Mouse (Mus musculus): Measurements from ENCODE around the gene Sap30. TPM values are rescaled to one million over a fixed set of nuclear protein-coding genes. Genes with fewer than 3 reads are reported as not detected.
"Not testable (repeated sequence)": the region's sequence is repeated elsewhere in the genome, so short reads cannot be mapped to it uniquely, and the experiment has no call there.

Sap30 gene
- polyA plus RNA-seq, 1 experiment from 2014 or later: 39.7 TPM

DNA sequence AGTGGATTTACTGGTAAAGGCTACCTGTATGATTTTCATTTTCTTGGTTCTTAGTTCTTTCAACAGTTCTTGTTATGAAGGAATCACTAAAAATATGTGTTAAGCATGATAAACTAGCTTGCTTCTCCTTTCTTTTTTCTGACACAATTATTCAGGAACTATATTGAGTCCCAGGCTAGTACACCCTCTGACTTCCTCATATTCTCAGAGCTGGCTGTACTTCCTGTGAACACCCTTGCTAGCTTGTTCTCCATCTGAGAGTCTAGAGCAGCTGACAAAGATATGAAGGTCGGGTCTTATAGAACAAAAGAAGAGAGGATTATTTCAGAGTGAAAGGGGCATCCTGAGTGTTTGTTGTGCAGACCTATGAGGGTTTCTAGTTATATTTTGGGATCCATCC lies 24.8 kb downstream of the Sap30 start:
- H3K27me3 ChIP-seq (replicated peaks; ENCODE audit: control insufficient read depth, insufficient read depth, low read length): no peaks in the 10 kb centered on the region
- H3K9me3 ChIP-seq (ENCODE audit: control insufficient read depth, low read length): no peaks in the 10 kb centered on the region
- no peak overlapping the region for H3K4me2 ChIP-seq (ENCODE audit: low read length)
- H3K36me3 ChIP-seq (ENCODE audit: control insufficient read depth, insufficient read depth, low read length): no peaks in the 10 kb centered on the region
- no peak overlapping the region for H3K9ac ChIP-seq (ENCODE audit: low read length)
- ATAC-seq (replicated peaks; ENCODE audit: low FRiP score, low TSS enrichment, low read depth) (no peak), DNase-seq (ENCODE audit: low spot score) (no peak)
- no peak overlapping the region for H3K27ac ChIP-seq (ENCODE audit: low read depth)
- no peaks in the 10 kb centered on the region for H3K4me1 ChIP-seq (replicated peaks; ENCODE audit: control insufficient read depth, insufficient read depth, low read length)
- WGBS: 71% methylated on average over 1 of the region's 1 CpGs
- no peak overlapping the region for H3K4me3 ChIP-seq (ENCODE audit: low read depth, low read length)

DNA sequence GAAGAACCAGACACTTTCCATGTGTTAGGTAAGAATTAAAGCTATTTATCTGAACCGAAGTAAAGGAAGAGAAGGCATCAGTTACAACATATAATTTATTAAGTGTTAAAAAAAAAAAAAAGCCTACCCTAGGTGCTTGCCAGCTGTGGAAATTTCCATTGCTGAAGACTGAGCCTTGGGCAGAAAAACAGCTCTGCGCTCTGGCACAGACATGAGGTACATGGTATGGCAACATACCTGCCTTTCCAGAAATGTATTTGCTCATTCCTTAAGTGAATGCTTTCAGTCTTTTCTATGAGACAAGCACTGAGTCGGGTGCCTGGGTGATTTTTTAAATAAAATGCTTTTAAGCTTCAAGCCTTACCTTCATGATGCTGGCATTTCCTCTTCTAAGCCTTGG lies 29.7 kb downstream of the Sap30 start:
- Histone ChIP-seq H3K9ac (ENCODE audit: low read length) (no peak overlapping the region), H3K27ac (ENCODE audit: low read depth) (no peak overlapping the region), H3K4me3 (ENCODE audit: low read depth, low read length) (no peak overlapping the region), H3K36me3 (ENCODE audit: control insufficient read depth, insufficient read depth, low read length) (no peaks in the 10 kb centered on the region), H3K27me3 (replicated peaks; ENCODE audit: control insufficient read depth, insufficient read depth, low read length) (no peaks in the 10 kb centered on the region), H3K4me2 (ENCODE audit: low read length) (no peak overlapping the region), H3K9me3 (ENCODE audit: control insufficient read depth, low read length) (no peaks in the 10 kb centered on the region), H3K4me1 (replicated peaks; ENCODE audit: control insufficient read depth, insufficient read depth, low read length) (no peaks in the 10 kb centered on the region)
- DNase-seq (ENCODE audit: low spot score) (no peak), ATAC-seq (replicated peaks; ENCODE audit: low FRiP score, low TSS enrichment, low read depth) (no peak)
- WGBS: 74% methylated on average over 3 of the region's 3 CpGs

DNA sequence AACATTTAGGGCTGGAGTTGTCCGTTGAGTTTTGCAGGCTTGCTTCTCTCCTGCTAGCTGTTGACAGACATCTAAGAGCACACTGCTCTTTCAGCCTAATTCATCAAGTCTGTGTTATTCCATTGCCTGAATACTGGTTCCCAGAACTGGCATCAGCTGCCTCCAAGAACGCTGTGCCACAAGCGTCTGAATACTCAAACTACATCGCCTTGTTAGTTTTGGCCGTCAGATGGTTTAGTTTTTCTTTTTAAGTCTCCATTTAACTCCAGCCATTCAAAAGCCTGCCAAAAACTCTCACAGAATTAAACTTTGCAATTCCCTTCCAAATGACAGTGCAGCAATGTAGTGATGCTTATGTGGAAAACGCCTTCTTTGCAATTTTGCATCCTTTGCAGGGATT lies 30.5 kb downstream of the Sap30 start:
- Histone ChIP-seq H3K9ac (ENCODE audit: low read length) (no peak overlapping the region), H3K36me3 (ENCODE audit: control insufficient read depth, insufficient read depth, low read length) (no peaks in the 10 kb centered on the region), H3K27ac (ENCODE audit: low read depth) (no peak overlapping the region), H3K4me1 (replicated peaks; ENCODE audit: control insufficient read depth, insufficient read depth, low read length) (no peaks in the 10 kb centered on the region), H3K4me2 (ENCODE audit: low read length) (no peak overlapping the region), H3K4me3 (ENCODE audit: low read depth, low read length) (no peak overlapping the region), H3K9me3 (ENCODE audit: control insufficient read depth, low read length) (no peaks in the 10 kb centered on the region), H3K27me3 (replicated peaks; ENCODE audit: control insufficient read depth, insufficient read depth, low read length) (no peaks in the 10 kb centered on the region)
- 90% methylated on average over 6 of the region's 6 CpGs for WGBS
- ATAC-seq (replicated peaks; ENCODE audit: low FRiP score, low TSS enrichment, low read depth) (no peak), DNase-seq (ENCODE audit: low spot score) (no peak)

DNA sequence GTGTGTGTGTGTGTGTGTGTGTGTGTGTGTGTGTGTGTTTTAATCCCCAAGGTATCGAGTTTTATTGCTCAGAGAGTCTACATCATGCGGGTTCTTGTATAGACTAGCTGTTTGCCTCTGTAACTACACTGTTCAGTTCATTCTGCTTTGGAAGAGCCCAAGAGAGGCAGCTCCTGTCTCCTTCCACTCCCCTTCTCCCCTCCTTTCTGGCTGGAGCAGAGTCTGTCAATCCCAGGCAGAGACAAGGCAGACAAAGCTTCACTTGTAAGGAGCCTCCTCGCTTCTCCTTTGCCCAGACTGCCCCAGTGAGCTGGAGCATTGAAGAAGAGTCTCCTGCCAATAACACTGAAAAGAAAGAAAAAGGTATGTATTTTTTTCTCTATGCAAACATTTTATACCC lies 31.9 kb downstream of the Sap30 start, which contains the start of gene Scrg1:
Scrg1 (plus strand) TSS at position 159 of the 400 bp plus-strand sequence.
- 62% methylated on average over 3 of the region's 3 CpGs for WGBS
- Histone ChIP-seq H3K4me2 (ENCODE audit: low read length) (no peak within 1 kb of the TSS), H3K4me3 (ENCODE audit: low read depth, low read length) (no peak within 1 kb of the TSS), H3K9ac (ENCODE audit: low read length) (no peak within 1 kb of the TSS), H3K27ac (ENCODE audit: low read depth) (no peak within 1 kb of the TSS), H3K4me1 (replicated peaks; ENCODE audit: control insufficient read depth, insufficient read depth, low read length) (no peaks in the 10 kb centered on the region), H3K27me3 (replicated peaks; ENCODE audit: control insufficient read depth, insufficient read depth, low read length) (no peaks in the 10 kb centered on the region), H3K9me3 (ENCODE audit: control insufficient read depth, low read length) (no peaks in the 10 kb centered on the region), H3K36me3 (ENCODE audit: control insufficient read depth, insufficient read depth, low read length) (no peaks in the 10 kb centered on the region)
- ATAC-seq (replicated peaks; ENCODE audit: low FRiP score, low TSS enrichment, low read depth) (no peak), DNase-seq (ENCODE audit: low spot score) (no peak)

DNA sequence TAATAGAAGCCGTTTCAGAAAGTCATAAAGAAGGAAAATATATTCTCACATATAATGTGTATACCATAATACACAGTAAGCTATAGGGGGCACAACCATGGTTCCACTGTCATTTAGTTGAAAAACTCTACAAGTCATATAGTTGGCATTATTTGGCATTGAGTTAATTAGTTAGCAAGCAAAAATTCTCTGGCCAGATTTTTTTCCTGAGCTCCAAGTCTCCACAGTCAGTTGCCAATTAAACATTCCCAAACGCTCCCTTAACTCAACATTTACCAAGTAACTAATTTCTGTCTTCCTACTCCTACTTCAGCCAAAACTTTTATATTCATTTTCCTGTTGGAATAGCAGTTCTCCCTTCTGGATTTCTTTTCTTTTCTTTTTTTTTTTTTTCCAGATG lies 34.3 kb downstream of the Sap30 start:
- H3K4me3 ChIP-seq (ENCODE audit: low read depth, low read length): no peak overlapping the region
- ATAC-seq (replicated peaks; ENCODE audit: low FRiP score, low TSS enrichment, low read depth) (no peak), DNase-seq (ENCODE audit: low spot score) (no peak)
- 87% methylated on average over 2 of the region's 2 CpGs for WGBS
- no peaks in the 10 kb centered on the region for H3K4me1 ChIP-seq (replicated peaks; ENCODE audit: control insufficient read depth, insufficient read depth, low read length)
- H3K27ac ChIP-seq (ENCODE audit: low read depth): no peak overlapping the region
- H3K27me3 ChIP-seq (replicated peaks; ENCODE audit: control insufficient read depth, insufficient read depth, low read length): no peaks in the 10 kb centered on the region
- H3K36me3 ChIP-seq (ENCODE audit: control insufficient read depth, insufficient read depth, low read length): no peaks in the 10 kb centered on the region
- H3K9me3 ChIP-seq (ENCODE audit: control insufficient read depth, low read length): no peaks in the 10 kb centered on the region
- H3K9ac ChIP-seq (ENCODE audit: low read length): no peak overlapping the region
- H3K4me2 ChIP-seq (ENCODE audit: low read length): no peak overlapping the region

DNA sequence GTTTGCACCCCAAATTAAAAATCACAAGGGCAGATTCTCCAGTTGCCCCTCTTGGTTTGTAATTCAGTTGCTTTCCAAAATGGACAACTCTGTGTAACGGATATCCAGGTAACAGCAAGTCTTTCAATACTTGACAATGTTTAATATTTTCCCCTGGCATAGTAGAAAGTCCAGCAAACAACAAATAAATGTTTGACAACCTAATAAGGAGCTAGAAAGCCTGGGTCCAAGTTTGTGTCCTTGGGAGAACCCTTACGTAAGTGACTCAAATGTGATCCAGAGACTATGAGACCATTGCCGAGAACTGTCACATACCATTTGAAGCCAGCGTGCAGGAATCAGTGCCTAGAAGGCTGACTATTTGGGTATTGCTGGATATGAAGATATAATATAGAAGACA lies 35.8 kb downstream of the Sap30 start:
- Histone ChIP-seq H3K36me3 (ENCODE audit: control insufficient read depth, insufficient read depth, low read length) (no peaks in the 10 kb centered on the region), H3K9me3 (ENCODE audit: control insufficient read depth, low read length) (no peaks in the 10 kb centered on the region), H3K4me1 (replicated peaks; ENCODE audit: control insufficient read depth, insufficient read depth, low read length) (no peaks in the 10 kb centered on the region), H3K4me3 (ENCODE audit: low read depth, low read length) (no peak overlapping the region), H3K4me2 (ENCODE audit: low read length) (no peak overlapping the region), H3K9ac (ENCODE audit: low read length) (no peak overlapping the region), H3K27me3 (replicated peaks; ENCODE audit: control insufficient read depth, insufficient read depth, low read length) (no peaks in the 10 kb centered on the region), H3K27ac (ENCODE audit: low read depth) (no peak overlapping the region)
- 91% methylated on average over 4 of the region's 4 CpGs for WGBS
- DNase-seq (ENCODE audit: low spot score) (no peak), ATAC-seq (replicated peaks; ENCODE audit: low FRiP score, low TSS enrichment, low read depth) (no peak)

- Histone ChIP-seq H3K27ac (ENCODE audit: low read depth) (no peak overlapping the region), H3K36me3 (ENCODE audit: control insufficient read depth, insufficient read depth, low read length) (no peaks in the 10 kb centered on the region), H3K9ac (ENCODE audit: low read length) (no peak overlapping the region), H3K9me3 (ENCODE audit: control insufficient read depth, low read length) (no peaks in the 10 kb centered on the region), H3K4me1 (replicated peaks; ENCODE audit: control insufficient read depth, insufficient read depth, low read length) (no peaks in the 10 kb centered on the region), H3K27me3 (replicated peaks; ENCODE audit: control insufficient read depth, insufficient read depth, low read length) (no peaks in the 10 kb centered on the region), H3K4me3 (ENCODE audit: low read depth, low read length) (no peak overlapping the region), H3K4me2 (ENCODE audit: low read length) (no peak overlapping the region)
- no peak for ATAC-seq (replicated peaks; ENCODE audit: low FRiP score, low TSS enrichment, low read depth)
- no peak for DNase-seq (ENCODE audit: low spot score)
- WGBS: 73% methylated on average over 7 of the region's 7 CpGs
These were observed 36.9 kb downstream of the Sap30 start for GRCm38 (mm10) chr8:57450726-57451125.

DNA sequence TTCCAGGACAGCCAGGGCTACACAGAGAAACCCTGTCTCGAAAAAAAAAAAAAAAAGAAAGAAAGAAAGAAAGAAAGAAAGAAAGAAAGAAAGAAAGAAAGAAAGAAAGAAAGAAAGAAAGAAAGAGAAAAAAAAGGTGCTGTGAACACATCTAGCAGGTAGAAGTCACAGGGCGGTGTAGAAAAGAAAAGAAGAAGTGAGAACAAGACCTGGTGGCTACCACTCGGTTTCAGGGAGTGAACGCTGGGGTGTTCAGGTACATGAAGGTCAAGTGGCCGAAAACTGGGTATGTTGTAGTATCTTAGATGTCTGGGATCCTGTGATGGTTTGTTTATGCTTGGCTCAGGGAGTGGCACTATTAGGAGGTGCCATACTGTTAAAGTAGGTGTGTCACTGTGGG lies 41.8 kb downstream of the Sap30 start:
- not testable (repeated sequence) for H3K4me3 ChIP-seq (ENCODE audit: low read depth, low read length); H3K4me2 ChIP-seq (ENCODE audit: low read length); H3K9ac ChIP-seq (ENCODE audit: low read length); DNase-seq (ENCODE audit: low spot score); ATAC-seq (replicated peaks; ENCODE audit: low FRiP score, low TSS enrichment, low read depth); H3K27me3 ChIP-seq (replicated peaks; ENCODE audit: control insufficient read depth, insufficient read depth, low read length); H3K4me1 ChIP-seq (replicated peaks; ENCODE audit: control insufficient read depth, insufficient read depth, low read length); H3K9me3 ChIP-seq (ENCODE audit: control insufficient read depth, low read length); H3K27ac ChIP-seq (ENCODE audit: low read depth); H3K36me3 ChIP-seq (ENCODE audit: control insufficient read depth, insufficient read depth, low read length)
- WGBS: 85% methylated on average over 4 of the region's 5 CpGs

DNA sequence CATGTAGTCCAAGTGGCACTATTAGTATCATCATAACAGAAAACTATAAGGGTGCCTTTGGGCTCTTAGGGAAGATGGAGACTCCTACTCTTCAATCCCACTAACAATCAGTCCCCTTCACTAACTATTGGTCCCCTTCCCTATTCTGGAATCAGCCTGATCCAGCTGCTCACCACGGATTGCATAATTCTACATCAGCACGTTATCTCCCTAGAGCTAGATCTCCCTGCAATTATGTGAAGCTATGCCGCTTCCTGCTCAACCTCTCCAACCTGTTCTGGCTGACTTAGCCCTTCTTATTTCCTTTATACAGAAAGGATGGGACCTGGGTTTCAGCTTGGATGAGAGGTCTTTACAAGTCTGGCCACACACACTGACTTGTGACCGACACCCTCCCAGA lies 44.4 kb downstream of the Sap30 start:
- no peaks in the 10 kb centered on the region for H3K36me3 ChIP-seq (ENCODE audit: control insufficient read depth, insufficient read depth, low read length)
- ATAC-seq (replicated peaks; ENCODE audit: low FRiP score, low TSS enrichment, low read depth) (no peak), DNase-seq (ENCODE audit: low spot score) (no peak)
- H3K27me3 ChIP-seq (replicated peaks; ENCODE audit: control insufficient read depth, insufficient read depth, low read length): no peaks in the 10 kb centered on the region
- H3K27ac ChIP-seq (ENCODE audit: low read depth): no peak overlapping the region
- no peaks in the 10 kb centered on the region for H3K9me3 ChIP-seq (ENCODE audit: control insufficient read depth, low read length)
- WGBS: 70% methylated on average over 4 of the region's 4 CpGs
- H3K4me3 ChIP-seq (ENCODE audit: low read depth, low read length): no peak overlapping the region
- no peak overlapping the region for H3K4me2 ChIP-seq (ENCODE audit: low read length)
- no peak overlapping the region for H3K9ac ChIP-seq (ENCODE audit: low read length)
- no peaks in the 10 kb centered on the region for H3K4me1 ChIP-seq (replicated peaks; ENCODE audit: control insufficient read depth, insufficient read depth, low read length)
